Mouse (Mus musculus): ENCODE data around the gene Anxa3.
A peak's percentile ranks its signal among the peaks of the same experiment; 100 is the strongest.

Anxa3 gene

DNA sequence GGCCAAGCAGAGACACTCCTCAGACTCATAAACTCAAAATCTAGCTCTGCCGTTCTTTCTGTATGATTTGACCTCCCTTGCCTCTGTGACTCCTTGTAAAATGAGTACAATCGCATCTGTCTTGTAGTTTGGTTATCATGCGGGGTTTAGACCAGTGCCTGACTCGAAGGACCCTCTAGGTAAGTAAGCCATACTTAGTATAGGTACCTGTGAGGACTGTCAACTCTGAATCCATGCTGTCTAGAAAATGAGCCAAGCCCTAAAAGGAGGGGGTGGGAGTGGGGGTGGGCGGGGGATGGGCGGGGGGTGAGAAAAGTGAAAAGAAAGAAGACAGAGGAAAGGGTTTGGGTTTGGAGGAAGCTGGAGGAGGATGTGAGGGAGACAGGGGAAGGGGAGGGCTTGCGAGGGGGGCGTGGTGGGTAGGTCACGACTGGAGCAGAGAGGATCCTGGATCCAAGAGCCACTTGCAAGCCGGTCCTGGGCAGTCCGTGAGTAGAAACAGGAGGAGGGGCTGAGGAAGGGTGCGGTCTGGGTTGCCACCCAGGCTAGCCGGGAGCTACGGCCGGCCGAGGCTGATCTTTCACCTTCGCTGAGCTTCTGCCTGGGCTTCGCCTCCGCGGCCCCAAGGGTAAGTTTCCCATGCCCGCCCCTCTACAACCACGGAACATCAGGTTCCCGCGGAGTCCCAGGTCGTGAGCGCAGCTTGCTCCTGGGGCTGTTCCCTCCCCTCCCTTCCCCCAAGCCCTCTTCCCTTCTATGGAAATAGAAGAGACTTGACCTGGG is at the start of gene Anxa3:
Anxa3 (plus strand) TSS at position 404 of the 783 bp plus-strand sequence.
- DNase-seq (ENCODE audit: extremely low read depth, insufficient read length, low spot score) = peak; percentile 82

DNA sequence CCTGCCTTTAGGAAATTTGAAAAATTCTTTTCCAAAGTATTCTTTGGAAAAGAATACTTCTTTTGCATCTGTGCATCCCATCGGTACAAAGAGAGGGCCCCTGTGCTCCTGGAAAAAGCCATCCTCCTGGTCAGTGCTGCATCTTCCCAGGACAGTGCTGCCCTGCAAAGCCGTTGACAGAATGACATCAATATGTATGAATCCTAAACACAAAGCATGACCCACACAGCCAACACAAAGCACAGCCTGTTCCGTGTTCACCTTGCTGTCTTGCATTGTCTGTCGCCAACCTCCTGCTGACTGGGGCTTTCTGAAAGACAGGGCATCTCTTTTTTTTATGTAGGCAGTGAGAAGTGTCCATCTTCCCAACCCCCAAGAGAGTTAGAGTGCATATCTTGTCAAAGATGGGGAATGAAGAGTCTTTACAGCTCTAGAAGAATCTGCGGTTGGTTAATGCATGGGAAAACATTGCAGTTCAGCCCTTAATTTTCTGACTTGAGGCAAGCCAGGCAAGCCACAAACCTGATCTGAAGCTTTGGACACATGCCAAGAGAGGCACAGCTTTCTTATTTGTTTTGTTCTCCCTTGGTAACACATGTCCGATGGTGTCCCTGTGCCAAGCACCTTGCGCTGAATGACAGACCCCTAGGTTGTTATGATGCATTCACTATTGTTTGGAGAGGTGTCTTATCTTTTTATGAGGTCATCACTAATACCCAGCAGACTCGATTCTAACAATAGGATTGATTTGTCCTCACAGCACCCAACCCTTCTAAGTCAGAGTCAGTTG is 45.7 kb upstream of the Anxa3 start:
- no peak for DNase-seq (ENCODE audit: extremely low read depth, insufficient read length, low spot score)

DNA sequence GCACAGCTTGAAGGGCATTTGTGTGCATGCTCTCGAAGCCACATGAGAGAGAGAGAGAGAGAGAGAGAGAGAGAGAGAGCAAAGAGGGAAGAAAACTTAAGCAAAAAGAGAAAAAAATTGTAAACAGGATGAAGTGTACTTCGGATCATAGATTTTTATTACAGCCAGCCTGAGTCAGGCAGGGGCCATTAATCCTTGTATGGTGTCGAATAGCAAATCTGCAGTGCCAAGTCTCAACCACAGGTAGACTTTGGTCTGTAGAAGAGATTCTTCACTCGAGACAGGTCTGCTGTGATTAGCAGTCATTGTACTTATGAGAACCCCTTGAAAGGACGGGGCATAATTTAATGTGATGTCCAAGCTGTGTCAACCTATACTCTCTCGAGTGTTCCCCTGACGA is 35.5 kb upstream of the Anxa3 start:
- DNase-seq (ENCODE audit: extremely low read depth, insufficient read length, low spot score) = no peak

DNA sequence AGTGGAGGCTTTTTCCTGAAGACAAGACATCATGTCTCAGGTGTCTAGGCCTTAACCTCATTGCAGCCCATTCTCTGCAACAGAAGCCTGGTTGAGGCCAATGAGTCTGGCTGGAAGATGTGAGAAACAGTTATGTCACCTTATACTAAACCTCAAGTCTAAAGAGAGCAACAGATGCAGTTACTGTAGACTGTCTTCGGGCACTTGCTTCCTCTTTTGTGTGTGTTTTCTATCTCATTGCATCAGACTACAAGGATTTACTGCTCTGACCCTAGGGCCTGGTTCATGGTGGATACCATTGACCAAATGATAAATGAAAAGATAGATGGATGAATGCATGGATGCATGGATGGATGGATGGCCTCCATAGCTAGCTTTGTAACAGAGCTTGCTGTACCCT is 31.1 kb upstream of the Anxa3 start:
- DNase-seq (ENCODE audit: extremely low read depth, insufficient read length, low spot score) = no peak

GRCm38 (mm10) chr5:96768846-96769471 is 24.2 kb upstream of the Anxa3 start:
- no peak for DNase-seq (ENCODE audit: extremely low read depth, insufficient read length, low spot score)

DNA sequence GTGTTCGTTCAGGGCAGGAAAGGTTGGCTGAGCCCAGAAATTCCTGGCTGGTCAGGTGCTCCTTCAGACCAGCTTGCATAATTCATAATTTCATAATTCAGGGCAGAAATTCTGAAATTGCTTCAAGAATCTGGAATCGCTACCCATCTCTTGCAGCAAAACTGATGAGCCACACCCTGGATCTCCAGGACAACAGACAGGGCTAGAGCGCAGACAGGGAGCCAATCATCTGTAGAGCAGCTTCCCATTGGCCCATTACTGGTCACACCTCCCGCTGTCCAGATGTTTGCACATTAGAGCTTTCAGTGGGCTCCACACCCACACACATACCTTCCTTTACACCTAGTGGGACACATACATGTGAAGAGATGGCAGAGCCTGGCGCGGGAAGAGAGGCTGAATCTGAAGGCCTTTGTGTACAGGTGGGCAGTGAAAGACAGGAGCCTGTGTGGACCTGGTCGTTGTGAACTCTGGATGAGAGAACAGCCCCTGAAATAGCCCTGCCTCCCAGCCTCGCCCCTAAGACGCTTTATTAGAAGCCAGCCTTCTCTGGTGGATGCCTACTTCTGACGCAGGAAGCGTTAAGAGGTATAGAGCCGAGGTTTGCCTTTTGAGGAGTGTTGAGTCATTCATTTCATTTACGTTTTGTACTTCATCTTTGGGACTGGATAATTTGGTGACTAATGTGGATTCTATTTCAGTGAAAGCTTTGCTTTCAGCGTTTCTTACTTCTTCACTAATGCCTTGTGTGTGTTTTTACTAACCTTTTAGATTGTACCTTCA is 9.4 kb upstream of the Anxa3 start:
- DNase-seq (ENCODE audit: extremely low read depth, insufficient read length, low spot score) = no peak

DNA sequence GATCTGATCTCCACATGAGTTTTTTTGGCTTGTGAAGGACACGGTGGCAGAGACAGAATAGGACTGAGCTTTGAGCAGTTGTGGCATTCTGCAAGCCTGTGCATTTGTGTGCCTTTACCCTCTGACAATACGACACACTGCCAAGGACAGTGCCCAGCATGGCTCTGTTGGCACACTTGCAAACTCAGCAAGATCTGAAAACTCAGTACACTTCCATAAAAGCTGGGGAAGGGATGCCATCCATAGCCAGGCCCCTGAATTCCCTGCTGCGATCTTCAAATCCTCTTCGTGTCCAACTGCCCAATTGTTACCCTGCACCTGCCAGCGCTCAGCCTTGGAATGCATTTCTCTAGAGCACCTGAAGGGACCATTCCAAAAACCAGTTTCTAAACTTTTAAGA is 8.0 kb upstream of the Anxa3 start:
- DNase-seq (ENCODE audit: extremely low read depth, insufficient read length, low spot score) = no peak

GRCm38 (mm10) chr5:96792422-96792821 is 717 bp upstream of the Anxa3 start:
- DNase-seq (ENCODE audit: extremely low read depth, insufficient read length, low spot score) = no peak

- DNase-seq (ENCODE audit: extremely low read depth, insufficient read length, low spot score) = no peak
Measured at GRCm38 (mm10) chr5:96793953-96794635, 955 bp downstream of the Anxa3 start.

- DNase-seq (ENCODE audit: extremely low read depth, insufficient read length, low spot score) = no peak
Measured at GRCm38 (mm10) chr5:96795752-96796151, 2.6 kb downstream of the Anxa3 start.

- no peak for DNase-seq (ENCODE audit: extremely low read depth, insufficient read length, low spot score)
Measured at GRCm38 (mm10) chr5:96797465-96797864, 4.3 kb downstream of the Anxa3 start.

- DNase-seq (ENCODE audit: extremely low read depth, insufficient read length, low spot score) = no peak
Measured at GRCm38 (mm10) chr5:96799165-96799564, 6.0 kb downstream of the Anxa3 start.

DNA sequence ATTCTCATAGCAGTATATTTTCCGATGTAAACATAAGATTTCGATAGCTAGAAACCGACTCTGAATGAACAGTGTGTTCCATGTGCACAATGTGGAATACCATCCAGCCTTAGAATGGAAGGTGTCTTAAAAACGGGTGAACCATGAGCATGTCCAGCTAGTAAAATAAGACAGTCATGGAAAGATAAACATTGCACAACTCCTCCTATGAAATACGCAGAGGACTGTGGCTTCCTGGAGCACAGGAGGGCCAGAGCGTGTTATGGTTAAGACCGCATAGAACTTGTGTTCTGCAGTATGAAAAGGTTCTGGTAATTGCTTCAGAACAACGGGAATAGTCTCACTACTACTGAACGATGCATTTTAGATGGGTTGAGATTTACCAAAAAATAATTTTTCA is 6.8 kb downstream of the Anxa3 start:
- DNase-seq (ENCODE audit: extremely low read depth, insufficient read length, low spot score) = no peak

- peak; percentile 48 for DNase-seq (ENCODE audit: extremely low read depth, insufficient read length, low spot score)
Measured at GRCm38 (mm10) chr5:96802185-96802584, 9.0 kb downstream of the Anxa3 start.

DNA sequence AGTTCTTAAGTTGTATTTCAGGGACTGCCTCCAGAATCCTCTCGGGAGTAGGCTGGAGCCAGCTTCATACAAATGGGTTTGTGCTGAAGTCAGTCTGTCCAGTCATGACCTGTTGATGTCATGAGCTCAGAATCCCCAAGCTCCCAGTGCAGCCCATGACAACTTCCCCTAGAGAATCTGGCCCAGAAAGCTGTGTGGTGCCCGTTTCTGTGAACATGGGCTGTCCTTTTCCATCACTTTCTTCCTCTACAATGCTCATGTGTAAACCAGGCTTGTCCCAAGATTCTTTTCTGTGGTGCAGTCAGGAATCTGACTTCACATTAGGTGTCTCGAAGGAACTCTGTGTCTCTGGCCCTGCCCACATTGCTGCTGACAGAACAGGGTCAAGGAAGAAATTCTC is 10.0 kb downstream of the Anxa3 start:
- peak; percentile 37 for DNase-seq (ENCODE audit: extremely low read depth, insufficient read length, low spot score)

GRCm38 (mm10) chr5:96804304-96804703 is 11.2 kb downstream of the Anxa3 start:
- peak; percentile 51 for DNase-seq (ENCODE audit: extremely low read depth, insufficient read length, low spot score)

DNA sequence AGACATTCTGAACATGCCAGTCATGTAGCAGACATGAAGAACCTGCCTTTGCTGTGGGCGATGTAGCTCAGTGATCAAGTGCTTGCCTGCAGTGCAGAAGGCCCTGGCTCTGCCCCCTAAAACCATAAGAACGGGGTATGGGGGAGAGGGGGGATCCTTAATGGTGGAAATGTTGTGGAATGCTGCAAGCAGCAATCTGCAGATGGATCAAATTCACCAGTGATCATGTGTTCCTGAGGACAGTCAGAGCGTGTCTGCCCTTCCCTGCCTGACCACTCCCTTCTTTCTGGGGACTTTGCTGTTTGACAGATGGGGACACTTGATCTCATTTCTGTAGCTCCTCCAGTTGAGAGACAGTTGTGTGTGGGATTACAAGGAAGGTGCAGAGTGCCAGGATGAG is 11.7 kb downstream of the Anxa3 start:
- DNase-seq (ENCODE audit: extremely low read depth, insufficient read length, low spot score) = no peak

GRCm38 (mm10) chr5:96810620-96811019 is 17.5 kb downstream of the Anxa3 start:
- no peak for DNase-seq (ENCODE audit: extremely low read depth, insufficient read length, low spot score)

- no peak for DNase-seq (ENCODE audit: extremely low read depth, insufficient read length, low spot score)
Measured at GRCm38 (mm10) chr5:96824769-96825327, 31.7 kb downstream of the Anxa3 start.

DNA sequence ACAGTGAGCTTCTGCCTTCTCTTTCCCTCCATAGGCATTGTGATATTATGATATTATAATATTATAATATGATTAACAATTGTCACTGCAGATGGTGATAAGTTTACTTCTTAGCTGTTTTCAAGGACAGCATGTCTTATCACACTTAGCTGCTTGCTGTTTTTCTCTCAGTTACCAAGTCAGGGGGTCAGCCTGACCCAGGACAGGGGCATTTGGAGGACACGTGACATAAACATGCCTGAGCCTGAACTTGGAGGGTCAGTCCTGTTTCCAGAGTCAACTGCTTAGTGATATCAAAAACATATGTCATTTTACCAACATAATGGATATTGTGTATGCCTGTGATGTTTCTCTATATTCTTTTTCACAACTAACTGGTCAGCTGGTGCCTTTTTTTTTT is 34.0 kb downstream of the Anxa3 start:
- DNase-seq (ENCODE audit: extremely low read depth, insufficient read length, low spot score) = no peak

Data from 3134 (cell line).